Mouse (Mus musculus) myocyte (in vitro differentiated cells): Measurements from ENCODE around the gene Cdc42ep1.

Experiments used
- CEBPB ChIP-seq: IDR thresholded peaks from 2 replicates; pipeline ENCODE4 v1.6.1; 2011; ENCODE audit warnings: mild to moderate bottlenecking, moderate library complexity; ENCODE audit not compliant: poor library complexity, insufficient read depth, severe bottlenecking
- E2F4 ChIP-seq: IDR thresholded peaks from one replicate; pipeline ENCODE4 v1.6.1; 2011; ENCODE audit warnings: mild to moderate bottlenecking, control low read depth, moderate library complexity; ENCODE audit not compliant: insufficient read depth
- MAX ChIP-seq: IDR thresholded peaks from one replicate; pipeline ENCODE4 v1.6.1; 2011; ENCODE audit warnings: low read depth, mild to moderate bottlenecking, control low read depth
- MYOD1 ChIP-seq, 3 experiments: IDR thresholded peaks; one replicate each; pipeline ENCODE4 v1.6.1; 2011; ENCODE audit warnings: control low read depth in 2 of 3, low read depth in 2 of 3, mild to moderate bottlenecking in 2 of 3, moderate library complexity in 1 of 3; ENCODE audit not compliant: insufficient read length in 2 of 3, control insufficient read depth in 1 of 3
- MYOG ChIP-seq, 3 experiments: IDR thresholded peaks; one replicate each; pipeline ENCODE4 v1.6.1; 2011; ENCODE audit warnings: control low read depth in 2 of 3, low read depth in 2 of 3, mild to moderate bottlenecking in 2 of 3; ENCODE audit not compliant: insufficient read length in 2 of 3, control insufficient read depth in 1 of 3, insufficient read depth in 1 of 3
- POLR2A ChIP-seq: IDR thresholded peaks from one replicate; pipeline ENCODE4 v1.6.1; 2011; ENCODE audit warnings: low read depth, mild to moderate bottlenecking, control low read depth, moderate library complexity; ENCODE audit not compliant: insufficient read length
- POLR2AphosphoS2 ChIP-seq: IDR thresholded peaks from one replicate; pipeline ENCODE4 v1.6.1; 2011; ENCODE audit warnings: low read depth, control low read depth; ENCODE audit not compliant: insufficient read length
- REST ChIP-seq: IDR thresholded peaks from one replicate; pipeline ENCODE4 v1.6.1; 2011; ENCODE audit warnings: mild to moderate bottlenecking, control low read depth, moderate library complexity; ENCODE audit not compliant: insufficient read depth, insufficient read length
- SRF ChIP-seq: IDR thresholded peaks from one replicate; pipeline ENCODE4 v1.6.1; 2011; ENCODE audit warnings: low read depth; ENCODE audit not compliant: control insufficient read depth, insufficient read length
- TCF12 ChIP-seq: IDR thresholded peaks from one replicate; pipeline ENCODE4 v1.6.1; 2011; ENCODE audit warnings: mild to moderate bottlenecking, control low read depth; ENCODE audit not compliant: poor library complexity, insufficient read depth, severe bottlenecking
- TCF3 ChIP-seq: IDR thresholded peaks from one replicate; pipeline ENCODE4 v1.6.1; 2011; ENCODE audit warnings: low read depth, control low read depth; ENCODE audit not compliant: insufficient read length
- USF1 ChIP-seq: IDR thresholded peaks from one replicate; pipeline ENCODE4 v1.6.1; 2011; ENCODE audit warnings: low read depth, mild to moderate bottlenecking, control low read depth, moderate library complexity

DNA sequence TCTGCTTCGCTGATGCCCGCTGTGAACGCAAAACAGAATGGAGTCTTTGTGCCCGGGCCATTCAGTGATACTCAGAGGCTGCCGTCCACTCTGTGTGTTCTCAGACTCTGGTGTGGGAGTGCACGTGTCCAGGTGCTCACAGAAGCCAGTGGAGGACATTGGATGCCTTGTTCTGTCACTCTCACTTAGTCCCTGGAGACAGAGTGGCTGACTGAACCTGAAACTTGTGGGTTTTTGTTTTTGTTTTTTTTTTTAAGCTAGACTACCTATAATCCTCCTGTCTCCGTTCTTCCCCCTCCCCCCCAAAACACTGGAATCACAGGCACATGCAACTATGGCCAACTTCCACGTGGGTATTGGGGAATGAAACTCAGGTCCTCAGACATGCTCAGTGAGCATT, 3.9 kb downstream of the Cdc42ep1 start:
- TF ChIP-seq REST, result no peak
- TF ChIP-seq TCF3, result no peak
- TF ChIP-seq POLR2A, result no peak
- no peak for TF ChIP-seq E2F4
- peak; percentile 6 for TF ChIP-seq POLR2AphosphoS2
- no peak for TF ChIP-seq CEBPB
- TF ChIP-seq MYOG (IDR thresholded peaks at IDR 0.05; ENCODE audit: control insufficient read depth in 1 of 3, insufficient read depth in 1 of 3, insufficient read length in 2 of 3, low read depth in 2 of 3), result no peak
- TF ChIP-seq MYOD1 (IDR thresholded peaks at IDR 0.05; ENCODE audit: control insufficient read depth in 1 of 3, insufficient read length in 2 of 3, low read depth in 2 of 3), result no peak
- no peak for TF ChIP-seq TCF12
- no peak for TF ChIP-seq USF1
- TF ChIP-seq MAX, result no peak
- TF ChIP-seq SRF, result no peak
